Mouse (Mus musculus) stomach, postnatal 0 days (tissue): ENCODE measurements around the gene Dna2. TPM values are rescaled to one million over a fixed set of nuclear protein-coding genes. Genes with fewer than 3 reads are reported as not detected.

Source experiments
- ATAC-seq: fragments of 200-750 bp; cut with Nextera tagmentation; 2 replicates; pipeline ENCODE4 v1.8.0; 2017; ENCODE audit not compliant: low FRiP score, low TSS enrichment
- DNase-seq: peaks from one replicate; pipeline ENCODE4 v3.0.0-alpha.2; 2016; ENCODE audit warnings: low spot score
- H3K27ac ChIP-seq: fragments of 300-500 bp; sonication (generic); replicated peaks from 2 replicates; pipeline ENCODE4 v1.5.1; 2014; ENCODE audit warnings: mild to moderate bottlenecking, control low read depth
- H3K27me3 ChIP-seq: fragments of 300-500 bp; sonication (generic); 2 replicates; pipeline ENCODE4 v1.6.1; 2014; ENCODE audit warnings: low read length; ENCODE audit not compliant: control insufficient read depth, insufficient read depth
- H3K36me3 ChIP-seq: fragments of 300-500 bp; sonication (generic); 2 replicates; pipeline ENCODE4 v1.6.1; 2014; ENCODE audit warnings: low read length, mixed read lengths; ENCODE audit not compliant: control insufficient read depth, insufficient read depth
- H3K4me1 ChIP-seq: fragments of 300-500 bp; sonication (generic); replicated peaks from 2 replicates; pipeline ENCODE4 v1.6.1; 2014; ENCODE audit warnings: antibody characterized with exemption; ENCODE audit not compliant: control insufficient read depth, insufficient read depth
- H3K4me2 ChIP-seq: fragments of 300-500 bp; sonication (generic); replicated peaks from 2 replicates; pipeline ENCODE4 v1.6.1; 2014; ENCODE audit warnings: low read depth, mild to moderate bottlenecking, control low read depth, moderate library complexity
- H3K4me3 ChIP-seq: fragments of 300-500 bp; sonication (generic); 2 replicates; pipeline ENCODE4 v1.5.1; 2014; ENCODE audit warnings: low read depth, low read length, control low read depth
- H3K9ac ChIP-seq: fragments of 300-500 bp; sonication (generic); 2 replicates; pipeline ENCODE4 v1.6.1; 2014; ENCODE audit warnings: mild to moderate bottlenecking, low read length, control low read depth, mixed read lengths
- H3K9me3 ChIP-seq: fragments of 300-500 bp; sonication (generic); 2 replicates; pipeline ENCODE4 v1.6.1; 2016; ENCODE audit warnings: low read length; ENCODE audit not compliant: control insufficient read depth
- CTCF ChIP-seq: IDR thresholded peaks from 2 replicates; pipeline ENCODE4 v1.5.1; 2016; ENCODE audit warnings: antibody characterized with exemption, low read depth, mild to moderate bottlenecking, moderate library complexity
- EP300 ChIP-seq: optimal IDR thresholded peaks from 2 replicates; pipeline ENCODE3; 2016; ENCODE audit warnings: antibody characterized with exemption
- WGBS: fragments of 180-500 bp; shearing (Covaris S2); extraction: QIAGEN DNeasy Blood & Tissue Kit; methylation state at CpG from one replicate; pipeline ENCODE4 v1.1.7; 2014; 5-methylcytosine and 5-hydroxymethylcytosine counted together
- polyA plus RNA-seq: library from polyadenylated mRNA; unstranded; fragments of >200 nt; fragmentation: Nextera tagmentation; extraction: Ambion mirVana; gene quantifications from 2 replicates; pipeline ENCODE4 v1.2.1, GENCODE M21; 2015

Gene Dna2
- polyA plus RNA-seq, 1 experiment from 2014 or later: 3.3 TPM

DNA sequence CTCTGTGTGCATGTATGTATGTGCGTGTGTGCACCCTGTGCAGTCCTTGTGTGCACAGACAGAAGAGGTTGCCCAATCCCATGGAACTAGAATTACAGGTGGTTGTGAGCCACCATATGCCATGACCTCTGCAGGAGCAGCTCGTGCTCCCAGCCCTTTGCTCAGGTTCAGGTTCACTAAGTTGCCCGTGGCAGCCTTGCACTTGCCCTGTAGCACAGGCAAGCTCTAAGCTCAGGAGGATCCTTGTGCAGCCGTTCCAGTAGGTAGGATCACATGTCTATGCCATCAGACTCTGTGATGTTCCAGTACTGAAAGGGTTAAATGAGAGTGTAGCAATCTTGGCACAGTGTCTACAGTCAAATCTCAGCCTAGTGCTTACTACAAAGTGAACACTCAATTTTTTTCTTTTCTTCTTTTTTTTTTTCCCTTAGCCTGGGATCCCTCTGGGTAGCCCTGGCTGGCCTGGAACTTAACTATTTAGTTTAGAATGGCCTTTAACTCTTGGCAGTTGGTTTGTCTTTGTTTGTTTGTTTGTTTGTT, 22.7 kb upstream of the Dna2 start:
- Histone ChIP-seq H3K4me2 (no peak overlapping the region), H3K4me1 (no peaks in the 10 kb centered on the region), H3K9ac (no peak overlapping the region), H3K4me3 (no peak overlapping the region), H3K27ac (no peak overlapping the region), H3K27me3 (no peaks in the 10 kb centered on the region), H3K36me3 (peaks cover 6% of the 10 kb centered on the region; the same call in 1 of the 2 replicates), H3K9me3 (no peaks in the 10 kb centered on the region)
- DNase-seq: no peak
- TF ChIP-seq CTCF (no peak), EP300 (no peak)
- 84% methylated on average over 4 of the region's 4 CpGs for WGBS
- no peak for ATAC-seq

- Histone ChIP-seq H3K9ac (no peak overlapping the region), H3K27ac (no peak overlapping the region), H3K27me3 (no peaks in the 10 kb centered on the region), H3K4me3 (no peak overlapping the region), H3K4me1 (no peaks in the 10 kb centered on the region), H3K36me3 (peaks cover 13% of the 10 kb centered on the region; the same call in 1 of the 2 replicates), H3K4me2 (no peak overlapping the region), H3K9me3 (no peaks in the 10 kb centered on the region)
- ATAC-seq (no peak), DNase-seq (no peak)
- 90% methylated on average over 1 of the region's 1 CpGs for WGBS
- TF ChIP-seq EP300 (no peak), CTCF (0 out of 2 replicates have a peak, but pooled peaks have one; percentile 17)
These were observed 14.4 kb upstream of the Dna2 start for GRCm38 (mm10) chr10:62932381-62932780.

- H3K4me3 ChIP-seq: no peak overlapping the region
- no peaks in the 10 kb centered on the region for H3K4me1 ChIP-seq
- no peak overlapping the region for H3K4me2 ChIP-seq
- TF ChIP-seq EP300 (no peak), CTCF (no peak)
- H3K9me3 ChIP-seq: no peaks in the 10 kb centered on the region
- no peak overlapping the region for H3K9ac ChIP-seq
- no peak for DNase-seq
- ATAC-seq: no peak
- 80% methylated on average over 10 of the region's 10 CpGs for WGBS
- no peaks in the 10 kb centered on the region for H3K27me3 ChIP-seq
- H3K36me3 ChIP-seq: peaks cover 8% of the 10 kb centered on the region; the same call in 1 of the 2 replicates
- H3K27ac ChIP-seq: no peak overlapping the region
These were observed 1.7 kb upstream of the Dna2 start for GRCm38 (mm10) chr10:62944975-62945580.

DNA sequence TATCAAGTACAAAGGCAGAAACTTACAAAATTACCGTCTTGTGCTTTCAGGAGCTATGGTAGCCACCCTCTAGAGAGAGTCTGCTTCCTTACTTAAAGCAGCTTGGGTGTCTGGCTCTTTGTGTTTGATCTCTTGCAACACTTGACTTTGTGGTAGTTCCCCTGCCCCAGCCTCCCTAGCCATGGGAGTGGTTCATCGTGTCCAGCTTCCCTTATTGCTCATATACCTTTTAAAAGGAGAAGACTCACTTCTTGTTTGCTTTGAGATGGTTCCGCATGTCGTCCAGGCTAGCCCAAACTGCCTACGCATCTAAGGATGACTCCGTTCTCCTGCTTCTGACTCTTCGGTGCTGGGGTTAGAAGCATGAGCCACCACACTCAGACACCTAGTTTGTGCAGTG, 1.7 kb downstream of the Dna2 start:
- no peaks in the 10 kb centered on the region for H3K4me1 ChIP-seq
- WGBS: 92% methylated on average over 7 of the region's 7 CpGs
- H3K36me3 ChIP-seq: peaks cover 3% of the 10 kb centered on the region; the same call in 1 of the 2 replicates
- no peak overlapping the region for H3K9ac ChIP-seq
- H3K9me3 ChIP-seq: no peaks in the 10 kb centered on the region
- H3K27ac ChIP-seq: no peak overlapping the region
- no peaks in the 10 kb centered on the region for H3K27me3 ChIP-seq
- DNase-seq (no peak), ATAC-seq (no peak)
- TF ChIP-seq CTCF: no peak
- no peak for TF ChIP-seq EP300
- no peak overlapping the region for H3K4me2 ChIP-seq
- no peak overlapping the region for H3K4me3 ChIP-seq

GRCm38 (mm10) chr10:62963956-62964355, 17.1 kb downstream of the Dna2 start:
- Histone ChIP-seq H3K9me3 (no peaks in the 10 kb centered on the region), H3K27me3 (no peaks in the 10 kb centered on the region), H3K9ac (no peak overlapping the region), H3K27ac (no peak overlapping the region), H3K4me2 (no peak overlapping the region), H3K36me3 (no peaks in the 10 kb centered on the region; the same call in 1 of the 2 replicates), H3K4me1 (no peaks in the 10 kb centered on the region), H3K4me3 (no peak overlapping the region)
- ATAC-seq: no peak
- TF ChIP-seq CTCF (no peak), EP300 (no peak)
- 87% methylated on average over 7 of the region's 7 CpGs for WGBS
- DNase-seq: no peak

DNA sequence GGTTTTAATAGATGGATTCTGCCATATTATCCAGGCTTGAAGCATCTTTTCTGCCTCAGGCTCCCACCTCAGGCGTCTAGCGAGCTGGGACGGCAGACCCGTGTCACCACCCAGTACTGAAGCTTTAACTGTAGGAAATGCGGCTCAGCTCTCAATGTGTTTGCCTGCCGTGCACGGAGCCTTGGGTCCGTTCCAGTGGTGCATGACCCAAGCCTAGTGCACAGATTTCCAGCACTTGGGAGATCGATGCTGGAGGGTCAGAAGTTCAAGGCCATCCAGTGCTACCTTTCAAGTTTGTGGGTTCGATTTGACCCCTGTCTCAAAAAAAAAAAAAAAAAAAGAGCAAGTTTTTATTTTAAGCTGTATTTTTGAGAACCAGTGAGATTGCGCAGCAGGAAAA, 19.0 kb downstream of the Dna2 start:
- no peaks in the 10 kb centered on the region; the same call in 1 of the 2 replicates for H3K36me3 ChIP-seq
- H3K9ac ChIP-seq: no peak overlapping the region
- H3K4me1 ChIP-seq: no peaks in the 10 kb centered on the region
- no peaks in the 10 kb centered on the region for H3K9me3 ChIP-seq
- WGBS: 91% methylated on average over 11 of the region's 11 CpGs
- TF ChIP-seq CTCF (no peak), EP300 (no peak)
- H3K27ac ChIP-seq: no peak overlapping the region
- H3K27me3 ChIP-seq: no peaks in the 10 kb centered on the region
- no peak overlapping the region for H3K4me2 ChIP-seq
- no peak overlapping the region for H3K4me3 ChIP-seq
- DNase-seq (no peak), ATAC-seq (no peak)
